Mouse (Mus musculus) right cerebral cortex, postnatal 10 days (tissue): ENCODE results near the gene Cflar.
"Not testable (repeated sequence)": the region's sequence is repeated elsewhere in the genome, so short reads cannot be mapped to it uniquely, and the experiment has no call there.

Experiments used
- DNase-seq, 2 experiments: peaks; one replicate each; pipeline ENCODE4 v3.0.0; 2021; ENCODE audit warnings: low spot score in 2 of 2

The Cflar gene

GRCm38 (mm10) chr1:58727747-58728589 is 16.7 kb downstream of the Cflar start:
- no peak for DNase-seq

- no peak for DNase-seq
These were observed 17.2 kb downstream of the Cflar start for GRCm38 (mm10) chr1:58728590-58728868.

GRCm38 (mm10) chr1:58733636-58734035 is 22.3 kb downstream of the Cflar start:
- no peak for DNase-seq

GRCm38 (mm10) chr1:58734043-58734920 is 23.0 kb downstream of the Cflar start:
- no peak for DNase-seq

GRCm38 (mm10) chr1:58735962-58736361 is 24.7 kb downstream of the Cflar start:
- no peak for DNase-seq

- DNase-seq: peak; percentile 68 to 82
These were observed 25.7 kb downstream of the Cflar start for GRCm38 (mm10) chr1:58736968-58737367.

GRCm38 (mm10) chr1:58739529-58739928 is 28.2 kb downstream of the Cflar start:
- DNase-seq: peak; percentile 68 to 86

- no peak for DNase-seq
These were observed 31.3 kb downstream of the Cflar start for GRCm38 (mm10) chr1:58742571-58743021.

GRCm38 (mm10) chr1:58743252-58743651 is 31.9 kb downstream of the Cflar start:
- no peak for DNase-seq

- DNase-seq: no peak
These were observed 33.3 kb downstream of the Cflar start for GRCm38 (mm10) chr1:58744645-58745044.

- DNase-seq: peak; percentile 65 to 74
These were observed 35.6 kb downstream of the Cflar start for GRCm38 (mm10) chr1:58746880-58747279.

- no peak for DNase-seq
These were observed 48.1 kb downstream of the Cflar start for GRCm38 (mm10) chr1:58759451-58759850.

GRCm38 (mm10) chr1:58760581-58760980 is 49.3 kb downstream of the Cflar start:
- peak in 1 of 2 experiments; percentile 13 for DNase-seq

- DNase-seq: peak in 1 of 2 experiments; percentile 23
These were observed 50.3 kb downstream of the Cflar start for GRCm38 (mm10) chr1:58761391-58762275.

- no peak for DNase-seq
These were observed 51.3 kb downstream of the Cflar start for GRCm38 (mm10) chr1:58762576-58762975.

- not testable (repeated sequence) for DNase-seq
These were observed 55.1 kb downstream of the Cflar start for GRCm38 (mm10) chr1:58766446-58766845.

- DNase-seq: no peak
These were observed 57.8 kb downstream of the Cflar start for GRCm38 (mm10) chr1:58769136-58769535.

GRCm38 (mm10) chr1:58769701-58770100 is 58.4 kb downstream of the Cflar start:
- DNase-seq: no peak

- DNase-seq: peak; percentile 53 to 65
These were observed 58.9 kb downstream of the Cflar start for GRCm38 (mm10) chr1:58770111-58770720.

- no peak for DNase-seq
These were observed 60.8 kb downstream of the Cflar start for GRCm38 (mm10) chr1:58772084-58772483.

- no peak for DNase-seq
These were observed 62.0 kb downstream of the Cflar start for GRCm38 (mm10) chr1:58773280-58773679.
